Mouse (Mus musculus) C2C12 (cell line): ENCODE results near the gene Capzb. TPM values are rescaled to one million over a fixed set of nuclear protein-coding genes. Genes with fewer than 3 reads are reported as not detected.
A peak's percentile ranks its signal among the peaks of the same experiment; 100 is the strongest.

ENCODE experiments used
- H3K27me3 ChIP-seq: one replicate; pipeline ENCODE4 v1.6.1; 2011; ENCODE audit not compliant: control insufficient read depth, insufficient read depth, insufficient read length
- H3K36me3 ChIP-seq: one replicate; pipeline ENCODE4 v1.6.1; 2011; ENCODE audit not compliant: control insufficient read depth, insufficient read depth
- H3K4me3 ChIP-seq: one replicate; pipeline ENCODE4 v1.5.1; 2011; ENCODE audit warnings: mild to moderate bottlenecking, control low read depth; ENCODE audit not compliant: poor library complexity, insufficient read depth, severe bottlenecking
- H3K79me2 ChIP-seq: one replicate; pipeline ENCODE4 v1.6.1; 2011; ENCODE audit not compliant: control insufficient read depth, insufficient read depth
- H3K79me3 ChIP-seq: one replicate; pipeline ENCODE4 v1.6.1; 2011; ENCODE audit warnings: low read depth, control low read depth
- H3ac ChIP-seq: one replicate; pipeline ENCODE3; 2011; ENCODE audit warnings: low read depth; ENCODE audit not compliant: control insufficient read depth, insufficient read length
- CEBPB ChIP-seq: IDR thresholded peaks from one replicate; pipeline ENCODE4 v1.6.1; 2011; ENCODE audit warnings: low read depth, mild to moderate bottlenecking, control low read depth, moderate library complexity
- CTCF ChIP-seq: IDR thresholded peaks from one replicate; pipeline ENCODE4 v1.5.1; 2011; ENCODE audit not compliant: control insufficient read depth, insufficient read depth, insufficient read length
- FOSL1 ChIP-seq: IDR thresholded peaks from one replicate; pipeline ENCODE4 v1.8.0; 2011; ENCODE audit warnings: mild to moderate bottlenecking, low read length; ENCODE audit not compliant: poor library complexity, insufficient read depth, severe bottlenecking
- MAX ChIP-seq: IDR thresholded peaks from one replicate; pipeline ENCODE4 v1.6.1; 2011; ENCODE audit warnings: mild to moderate bottlenecking, control low read depth
- MYOD1 ChIP-seq: IDR thresholded peaks from one replicate; pipeline ENCODE4 v1.6.1; 2011; ENCODE audit warnings: low read depth; ENCODE audit not compliant: control insufficient read depth, insufficient read length
- MYOG ChIP-seq: IDR thresholded peaks from one replicate; pipeline ENCODE4 v1.6.1; 2011; ENCODE audit not compliant: control insufficient read depth, insufficient read length; ENCODE audit errors: extremely low read depth
- USF1 ChIP-seq: IDR thresholded peaks from one replicate; pipeline ENCODE4 v1.6.1; 2011; ENCODE audit warnings: low read depth, mild to moderate bottlenecking, control low read depth, moderate library complexity
- polyA plus RNA-seq: library from polyadenylated mRNA; unstranded; fragments of >200 nt; fragmentation: generic; extraction: Trizol; gene quantifications from one replicate; pipeline ENCODE4 v1.2.1, GENCODE M21; 2012; ENCODE audit warnings: missing spikeins

The Capzb gene
- polyA plus RNA-seq, 1 experiment: 362 TPM

GRCm38 (mm10) chr4:139213935-139214371, 21.3 kb downstream of the Capzb start:
- peak overlapping the region; percentile 22 for H3ac ChIP-seq
- TF ChIP-seq CEBPB (no peak), CTCF (no peak), FOSL1 (no peak), MYOG (no peak), MAX (peak; percentile 88), MYOD1 (no peak), USF1 (peak; percentile 95)

GRCm38 (mm10) chr4:139216566-139216965, 23.9 kb downstream of the Capzb start:
- Histone ChIP-seq H3K36me3 (peaks cover 20% of the 10 kb centered on the region), H3K79me2 (peaks cover 98% of the 10 kb centered on the region), H3ac (no peak overlapping the region), H3K4me3 (no peak overlapping the region), H3K79me3 (peaks cover 82% of the 10 kb centered on the region), H3K27me3 (no peaks in the 10 kb centered on the region)
- TF ChIP-seq MYOG: no peak
- no peak for TF ChIP-seq USF1
- peak; percentile 26 for TF ChIP-seq MAX
- no peak for TF ChIP-seq CTCF
- peak; percentile 44 for TF ChIP-seq MYOD1

More at GRCm38 (mm10) chr4:139213935-139214371, 21.3 kb downstream of the Capzb start:
- no peaks in the 10 kb centered on the region for H3K27me3 ChIP-seq
- H3K79me3 ChIP-seq: peaks cover 77% of the 10 kb centered on the region
- H3K79me2 ChIP-seq: peaks cover 95% of the 10 kb centered on the region
- H3K4me3 ChIP-seq: no peak overlapping the region
- H3K36me3 ChIP-seq: peaks cover 30% of the 10 kb centered on the region

- TF ChIP-seq FOSL1 (no peak), MYOG (no peak)
- peaks cover 9% of the 10 kb centered on the region for H3K36me3 ChIP-seq
Measured at GRCm38 (mm10) chr4:139218539-139218938, 25.8 kb downstream of the Capzb start.

GRCm38 (mm10) chr4:139219656-139220055, 27.0 kb downstream of the Capzb start:
- H3K36me3 ChIP-seq: peaks cover 11% of the 10 kb centered on the region
- no peak for TF ChIP-seq USF1
- no peak for TF ChIP-seq MYOG
- TF ChIP-seq FOSL1: no peak
- TF ChIP-seq MAX: no peak
- no peak for TF ChIP-seq CTCF
- TF ChIP-seq CEBPB: no peak
- TF ChIP-seq MYOD1: no peak
- no peak overlapping the region for H3ac ChIP-seq
- peaks cover 89% of the 10 kb centered on the region for H3K79me3 ChIP-seq
- H3K4me3 ChIP-seq: no peak overlapping the region
- H3K79me2 ChIP-seq: peaks cover 100% of the 10 kb centered on the region
- H3K27me3 ChIP-seq: no peaks in the 10 kb centered on the region

More at GRCm38 (mm10) chr4:139218539-139218938, 25.8 kb downstream of the Capzb start:
- H3K4me3 ChIP-seq: no peak overlapping the region
- no peaks in the 10 kb centered on the region for H3K27me3 ChIP-seq
- peaks cover 84% of the 10 kb centered on the region for H3K79me3 ChIP-seq
- peaks cover 98% of the 10 kb centered on the region for H3K79me2 ChIP-seq
- no peak overlapping the region for H3ac ChIP-seq

- no peak overlapping the region for H3ac ChIP-seq
- TF ChIP-seq MYOG (no peak), CEBPB (no peak), CTCF (no peak), USF1 (no peak), MAX (no peak), FOSL1 (no peak), MYOD1 (no peak)
- peaks cover 8% of the 10 kb centered on the region for H3K36me3 ChIP-seq
- H3K79me2 ChIP-seq: peaks cover 99% of the 10 kb centered on the region
- peaks cover 88% of the 10 kb centered on the region for H3K79me3 ChIP-seq
- H3K4me3 ChIP-seq: no peak overlapping the region
- H3K27me3 ChIP-seq: no peaks in the 10 kb centered on the region
Measured at GRCm38 (mm10) chr4:139220978-139221377, 28.3 kb downstream of the Capzb start.

GRCm38 (mm10) chr4:139221837-139222236, 29.1 kb downstream of the Capzb start:
- H3K36me3 ChIP-seq: peaks cover 15% of the 10 kb centered on the region
- peaks cover 99% of the 10 kb centered on the region for H3K79me2 ChIP-seq
- H3ac ChIP-seq: no peak overlapping the region
- peaks cover 96% of the 10 kb centered on the region for H3K79me3 ChIP-seq
- no peaks in the 10 kb centered on the region for H3K27me3 ChIP-seq
- TF ChIP-seq FOSL1: no peak
- no peak for TF ChIP-seq MAX
- no peak for TF ChIP-seq USF1
- no peak for TF ChIP-seq MYOD1
- TF ChIP-seq MYOG: no peak
- no peak for TF ChIP-seq CEBPB
- no peak for TF ChIP-seq CTCF
- H3K4me3 ChIP-seq: no peak overlapping the region
